Mouse (Mus musculus) c-Kit-positive CD71-positive TER-119-negative erythroid progenitor cells, embryonic 14.5 days (primary cell): ENCODE measurements at regions not wholly inside any gene's neighbourhood (a gene's known extent, or its start where the extent isn't known, plus 50 kb on each side); places are given as distances from the start of the nearest gene placed in this dataset.

Source experiments
- DNase-seq: peaks from one replicate; pipeline ENCODE4 v3.0.0-alpha.2; 2013; ENCODE audit warnings: low read depth

GRCm38 (mm10) chr15:63670561-63670960 lies 174.4 kb downstream of the Gsdmc2 start:
- no peak for DNase-seq

- no peak for DNase-seq
These were observed 177.4 kb downstream of the Gsdmc2 start for GRCm38 (mm10) chr15:63667536-63667935.

- DNase-seq = no peak
These were observed 179.5 kb downstream of the Gsdmc2 start for GRCm38 (mm10) chr15:63665517-63665916.

- DNase-seq = no peak
These were observed 180.1 kb downstream of the Gsdmc2 start for GRCm38 (mm10) chr15:63664877-63665276.

- no peak for DNase-seq
These were observed 182.8 kb downstream of the Gsdmc2 start for GRCm38 (mm10) chr15:63662183-63662582.

- DNase-seq = no peak
These were observed 186.9 kb downstream of the Gsdmc2 start for GRCm38 (mm10) chr15:63658031-63658521.

- peak; percentile 70 for DNase-seq
These were observed 192.6 kb downstream of the Gsdmc2 start for GRCm38 (mm10) chr15:63652216-63652961.

GRCm38 (mm10) chr15:63651120-63651519 lies 193.9 kb downstream of the Gsdmc2 start:
- DNase-seq = no peak

GRCm38 (mm10) chr15:63648142-63648989 lies 196.6 kb downstream of the Gsdmc2 start:
- peak; percentile 19 for DNase-seq

- DNase-seq = no peak
These were observed 220.2 kb downstream of the Gsdmc2 start for GRCm38 (mm10) chr15:63624814-63625213.

- DNase-seq = no peak
These were observed 220.7 kb downstream of the Gsdmc2 start for GRCm38 (mm10) chr15:63624249-63624648.

GRCm38 (mm10) chr15:63616506-63617208 lies 228.3 kb downstream of the Gsdmc2 start:
- DNase-seq = no peak

- DNase-seq = no peak
These were observed 230.8 kb downstream of the Gsdmc2 start for GRCm38 (mm10) chr15:63614191-63614590.

GRCm38 (mm10) chr15:63613120-63613519 lies 231.9 kb downstream of the Gsdmc2 start:
- DNase-seq = no peak

- DNase-seq = no peak
These were observed 233.8 kb downstream of the Gsdmc2 start for GRCm38 (mm10) chr15:63611161-63611560.

GRCm38 (mm10) chr15:63603100-63603714 lies 241.8 kb downstream of the Gsdmc2 start:
- no peak for DNase-seq

GRCm38 (mm10) chr15:63601543-63601942 lies 243.4 kb downstream of the Gsdmc2 start:
- no peak for DNase-seq

GRCm38 (mm10) chr15:63592758-63593463 lies 252.1 kb downstream of the Gsdmc2 start:
- DNase-seq = no peak

- no peak for DNase-seq
These were observed 285.7 kb downstream of the Gsdmc2 start for GRCm38 (mm10) chr15:63559293-63559692.

GRCm38 (mm10) chr15:63558691-63559090 lies 286.3 kb downstream of the Gsdmc2 start:
- DNase-seq = no peak

- DNase-seq = no peak
These were observed 287.2 kb downstream of the Gsdmc2 start for GRCm38 (mm10) chr15:63557816-63558215.
